Mouse (Mus musculus) adrenal gland, postnatal 36 days (tissue): ENCODE data around the gene Pax4. TPM values are rescaled to one million over a fixed set of nuclear protein-coding genes. Genes with fewer than 3 reads are reported as not detected.

Experiments used
- DNase-seq, 2 experiments: peaks; one replicate each; pipeline ENCODE4 v3.0.0; 2021; ENCODE audit warnings: mixed read lengths in 1 of 2
- total RNA-seq, 2 experiments: library from RNA; stranded (reverse); gene quantifications; 2 replicates each; pipeline ENCODE4 v1.2.3; 2021

The Pax4 gene
- total RNA-seq, 2 experiments from 2014 or later = not detected

DNA sequence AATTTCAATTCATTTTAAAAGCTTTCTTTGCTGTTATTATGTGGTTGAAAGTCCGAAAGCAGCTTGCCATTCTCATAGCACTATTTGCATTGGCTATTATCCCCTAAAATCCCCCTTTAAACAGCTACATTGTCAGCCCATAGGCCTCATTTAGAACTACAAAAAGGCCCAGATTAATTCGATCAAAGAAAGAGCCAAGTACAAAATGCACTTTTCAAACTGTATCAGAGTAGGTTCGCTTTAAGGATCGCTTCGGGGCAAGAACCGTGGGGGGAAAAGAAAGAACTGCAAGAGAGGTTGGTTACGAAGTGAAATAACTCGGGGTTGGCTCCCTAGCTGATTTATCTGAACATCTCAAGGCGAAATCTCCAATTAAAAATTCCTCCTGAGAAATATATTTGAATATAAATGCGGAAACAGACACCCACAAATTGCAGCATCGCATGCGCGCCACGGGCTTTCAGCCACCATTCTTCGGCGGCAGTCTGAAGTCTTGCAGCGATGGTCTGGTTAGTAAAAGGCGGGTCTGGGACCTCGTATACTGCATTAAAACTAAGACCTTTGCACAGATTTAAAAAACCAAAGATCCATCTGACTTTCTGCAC is 52.2 kb downstream of the Pax4 start:
- DNase-seq = no peak

GRCm38 (mm10) chr6:28396051-28396852 is 52.9 kb downstream of the Pax4 start:
- no peak for DNase-seq

Other genes with a start within 250 kb of the Pax4 start
- 10 to 100 TPM; 25.5 to 27.5 TPM for gene Zfp800, start 51.3 kb downstream of the Pax4 start, total RNA-seq
- 100 to 1,000 TPM; 149 to 171 TPM for gene Arf5, start 25.8 kb downstream of the Pax4 start, total RNA-seq
- gene Fscn3, start 21.6 kb downstream of the Pax4 start, total RNA-seq = under 1 TPM in 1 of 2 experiments, not detected in 1; 0.17 TPM
- 10 to 100 TPM; 16.9 to 18.2 TPM for gene Gcc1, start 21.0 kb downstream of the Pax4 start, total RNA-seq
- gene Snd1, start 25.8 kb upstream of the Pax4 start, total RNA-seq = 100 to 1,000 TPM; 136 to 148 TPM